Mouse (Mus musculus): ENCODE data around the gene AC141477.1. TPM values are rescaled to one million over a fixed set of nuclear protein-coding genes. Genes with fewer than 3 reads are reported as not detected.

AC141477.1 gene
- polyA plus RNA-seq, 1 experiment from 2014 or later, result not detected

Other genes with a start within 250 kb of the AC141477.1 start
- 21.2 and 21.6 TPM in 2 replicates for gene Prmt2, start 202.6 kb downstream of the AC141477.1 start, polyA plus RNA-seq (2014; fragmentation: Nextera tagmentation; extraction: Ambion mirVana)
- not detected in 2 replicates for gene S100b, start 186.6 kb downstream of the AC141477.1 start, polyA plus RNA-seq (2014; fragmentation: Nextera tagmentation; extraction: Ambion mirVana)
- 1.9 and 2.0 TPM in 2 replicates for gene Dip2a, start 95.2 kb downstream of the AC141477.1 start, polyA plus RNA-seq (2014; fragmentation: Nextera tagmentation; extraction: Ambion mirVana)
- gene Pcnt, start 2.3 kb upstream of the AC141477.1 start, polyA plus RNA-seq (2014; fragmentation: Nextera tagmentation; extraction: Ambion mirVana), result 17.9 and 27.6 TPM in 2 replicates
- gene 2610028H24Rik, start 8.6 kb upstream of the AC141477.1 start, polyA plus RNA-seq (2014; fragmentation: Nextera tagmentation; extraction: Ambion mirVana), result not detected in 2 replicates
- 57.8 and 60.9 TPM in 2 replicates for gene Mcm3ap, start 28.5 kb upstream of the AC141477.1 start, polyA plus RNA-seq (2014; fragmentation: Nextera tagmentation; extraction: Ambion mirVana)
- gene Ybey, start 28.7 kb upstream of the AC141477.1 start, polyA plus RNA-seq (2014; fragmentation: Nextera tagmentation; extraction: Ambion mirVana), result 6.3 and 6.6 TPM in 2 replicates
- 48.3 and 56.0 TPM in 2 replicates for gene Lss, start 91.1 kb upstream of the AC141477.1 start, polyA plus RNA-seq (2014; fragmentation: Nextera tagmentation; extraction: Ambion mirVana)
- not detected in 2 replicates for gene Spatc1l, start 121.8 kb upstream of the AC141477.1 start, polyA plus RNA-seq (2014; fragmentation: Nextera tagmentation; extraction: Ambion mirVana)
- gene Ftcd, start 135.2 kb upstream of the AC141477.1 start, polyA plus RNA-seq (2014; fragmentation: Nextera tagmentation; extraction: Ambion mirVana), result 13.3 and 17.3 TPM in 2 replicates
- gene Col6a2, start 183.2 kb upstream of the AC141477.1 start, polyA plus RNA-seq (2014; fragmentation: Nextera tagmentation; extraction: Ambion mirVana), result 16.1 and 18.2 TPM in 2 replicates